Mouse (Mus musculus) kidney, postnatal 4 days (tissue): ENCODE data around the gene Fgf12.

ENCODE experiments used
- DNase-seq, 2 experiments: peaks; one replicate each; pipeline ENCODE4 v3.0.0; 2021; ENCODE audit warnings: mixed read lengths in 2 of 2

Fgf12 gene

DNA sequence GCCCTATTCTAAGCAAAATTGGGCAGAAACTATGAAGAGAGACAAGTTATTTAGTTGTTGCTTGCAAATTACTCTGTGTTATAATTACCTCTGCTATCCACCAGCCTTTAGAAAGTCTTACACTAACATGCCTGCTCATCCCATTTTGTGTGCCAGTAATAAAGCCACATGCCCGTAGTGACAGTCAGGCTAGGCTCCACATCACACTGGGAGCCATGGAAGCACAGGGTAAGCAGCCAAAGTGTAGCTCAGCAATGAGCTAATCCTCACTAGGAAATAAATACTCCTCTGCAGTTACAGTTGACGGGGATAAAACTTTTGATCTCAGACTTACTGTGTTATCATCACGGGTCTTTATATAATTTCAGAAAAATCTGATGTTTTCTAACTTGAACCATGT is 298.0 kb downstream of the Fgf12 start:
- no peak for DNase-seq

DNA sequence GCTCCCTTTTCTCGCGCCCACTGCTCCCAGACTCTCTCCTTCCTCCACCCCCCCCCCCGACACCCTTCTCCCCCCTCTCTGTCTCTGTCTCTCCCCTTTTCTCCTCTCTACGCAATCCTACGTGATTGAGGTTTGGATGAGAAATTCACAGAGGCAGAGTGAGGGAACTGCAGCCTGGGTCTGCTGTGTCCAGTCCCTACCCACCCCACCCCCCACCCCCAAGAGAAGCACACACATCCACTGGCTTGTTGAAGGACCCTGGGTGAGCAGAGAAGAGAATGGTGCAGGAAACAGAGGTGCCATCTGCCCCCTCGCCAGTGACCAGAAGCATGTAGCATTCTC is 305.8 kb downstream of the Fgf12 start:
- DNase-seq, result no peak

GRCm38 (mm10) chr16:28446334-28447113 is 306.3 kb downstream of the Fgf12 start:
- DNase-seq, result peak; percentile 48 to 65

GRCm38 (mm10) chr16:28445800-28446333 is 307.0 kb downstream of the Fgf12 start:
- peak; percentile 21 to 51 for DNase-seq

DNA sequence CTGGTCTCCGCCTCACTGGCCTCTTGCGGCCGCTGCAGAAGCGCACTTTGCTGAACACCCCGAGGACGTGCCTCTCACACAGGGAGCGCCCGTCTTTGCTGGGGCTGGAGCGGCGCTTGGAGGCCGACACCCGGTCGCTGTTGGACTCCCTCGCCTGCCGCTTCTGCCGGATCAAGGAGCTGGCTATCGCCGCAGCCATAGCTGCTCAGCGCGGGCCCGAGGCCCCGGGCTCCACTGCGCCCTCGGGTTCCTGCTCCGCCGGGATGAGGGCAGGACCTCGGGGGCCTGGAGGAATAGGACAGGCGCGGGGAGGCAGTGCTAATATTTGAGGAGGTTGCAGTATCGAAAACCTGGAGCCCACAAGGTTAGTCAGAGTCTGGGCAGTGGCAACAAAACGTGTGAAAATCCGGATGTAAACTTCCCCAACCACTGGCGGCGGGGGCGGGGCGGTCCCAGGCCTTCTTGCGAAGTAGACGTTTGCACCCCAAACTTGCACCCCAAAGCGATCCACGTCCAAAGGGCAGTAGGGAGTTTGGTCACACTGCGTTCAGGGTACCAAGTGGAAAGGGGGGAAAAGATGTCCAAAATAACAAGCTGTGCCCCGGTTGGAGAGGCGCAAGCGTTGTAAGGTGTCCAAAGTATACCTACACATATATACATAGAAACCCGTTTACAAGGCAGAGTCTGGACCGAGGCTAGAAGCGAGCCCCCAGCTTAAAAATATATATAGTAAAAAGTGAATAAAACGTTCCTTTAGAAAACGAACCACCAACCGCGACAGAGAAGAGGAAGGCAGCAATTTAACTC is 307.7 kb downstream of the Fgf12 start:
- DNase-seq, result peak; percentile 62 to 71

GRCm38 (mm10) chr16:28421617-28422016 is 331.3 kb downstream of the Fgf12 start:
- DNase-seq, result no peak

- peak in 1 of 2 experiments; percentile 5 for DNase-seq
Observed at GRCm38 (mm10) chr16:28419693-28420299, 333.1 kb downstream of the Fgf12 start.

GRCm38 (mm10) chr16:28411210-28411817 is 341.6 kb downstream of the Fgf12 start:
- DNase-seq, result no peak

- no peak for DNase-seq
Observed at GRCm38 (mm10) chr16:28408294-28408693, 344.6 kb downstream of the Fgf12 start.

DNA sequence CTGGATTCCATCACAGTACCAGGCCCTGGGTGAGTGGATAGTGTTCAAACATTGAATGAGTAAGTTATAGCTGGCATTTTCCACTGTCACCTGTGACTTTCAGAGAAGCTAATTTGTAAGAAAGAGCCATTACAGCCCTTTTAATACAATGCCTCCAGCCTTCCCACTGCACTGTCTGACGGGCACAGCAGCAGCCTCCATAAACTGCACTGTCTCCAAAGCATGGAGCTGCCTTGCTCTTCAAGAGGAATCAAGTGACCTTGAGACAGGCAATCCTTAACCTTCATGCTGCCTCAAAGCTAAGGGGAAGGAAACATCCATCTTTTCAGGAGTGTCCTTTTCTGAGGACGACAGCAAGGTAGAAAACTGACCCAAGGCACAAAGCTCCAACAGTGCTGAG is 345.0 kb downstream of the Fgf12 start:
- no peak for DNase-seq

- DNase-seq, result no peak
Observed at GRCm38 (mm10) chr16:28404156-28404555, 348.7 kb downstream of the Fgf12 start.

DNA sequence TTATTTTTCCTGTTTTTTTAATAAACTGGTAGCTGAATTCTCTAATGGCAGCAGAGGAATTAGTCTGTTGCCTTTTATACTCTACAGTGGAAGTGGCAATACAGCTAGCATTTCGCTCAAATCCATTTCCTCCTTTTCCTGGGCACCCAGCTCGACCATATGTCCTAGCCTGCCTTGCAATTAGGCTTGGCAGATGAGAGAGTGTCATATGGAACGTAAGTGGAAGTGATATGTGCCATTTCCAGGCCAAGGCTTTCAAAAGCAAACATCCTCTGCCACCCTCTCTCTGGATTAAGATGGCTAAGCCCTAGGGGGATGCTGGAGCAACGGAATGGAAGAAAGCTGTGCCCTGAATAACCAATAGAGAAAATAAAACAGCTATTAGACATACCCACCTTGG is 350.2 kb downstream of the Fgf12 start:
- no peak for DNase-seq

DNA sequence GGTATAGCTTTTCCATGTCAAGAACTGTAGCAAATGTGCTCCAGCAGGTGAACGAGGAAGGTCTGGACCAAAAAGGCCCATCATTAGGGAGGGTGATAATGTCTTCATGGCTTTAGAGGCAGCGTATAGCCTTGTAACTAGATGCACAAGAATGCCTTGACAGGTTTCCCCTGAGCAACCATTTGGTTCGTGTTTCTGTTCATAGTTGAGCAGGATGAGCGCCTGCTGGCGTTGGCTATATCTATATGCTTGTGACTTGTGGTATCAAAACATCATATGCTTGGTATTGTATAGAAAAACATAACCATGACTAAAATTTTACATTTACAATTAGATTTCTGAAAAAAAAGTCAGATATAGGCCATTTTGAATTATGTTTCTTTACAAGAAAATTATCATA is 361.6 kb downstream of the Fgf12 start:
- DNase-seq, result no peak

DNA sequence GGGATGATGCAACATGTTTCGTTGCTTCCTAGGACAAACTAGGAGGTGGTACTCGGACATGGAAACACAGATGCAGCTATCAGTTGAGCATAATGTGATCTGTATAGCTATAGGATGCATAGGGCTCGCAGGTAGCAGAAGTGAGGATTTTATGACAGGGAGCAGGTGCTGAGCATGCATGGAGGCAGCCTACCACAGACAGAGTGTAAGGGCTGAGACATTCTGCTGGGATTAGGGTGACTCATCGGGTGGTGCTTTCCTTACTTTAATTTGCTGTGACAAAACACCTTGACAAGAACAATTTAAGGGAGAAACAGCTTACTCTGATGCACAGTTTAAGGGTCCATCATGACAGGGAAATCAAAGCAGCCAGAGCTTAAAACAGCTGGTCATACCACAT is 363.8 kb downstream of the Fgf12 start:
- DNase-seq, result no peak

- DNase-seq, result no peak
Observed at GRCm38 (mm10) chr16:28374790-28375189, 378.1 kb downstream of the Fgf12 start.

GRCm38 (mm10) chr16:28373311-28373710 is 379.6 kb downstream of the Fgf12 start:
- no peak for DNase-seq

- DNase-seq, result no peak
Observed at GRCm38 (mm10) chr16:28350624-28351023, 402.2 kb downstream of the Fgf12 start.

- peak in 1 of 2 experiments; percentile 4 for DNase-seq
Observed at GRCm38 (mm10) chr16:28345323-28345722, 407.5 kb downstream of the Fgf12 start.

- DNase-seq, result peak in 1 of 2 experiments; percentile 3
Observed at GRCm38 (mm10) chr16:28337930-28338329, 414.9 kb downstream of the Fgf12 start.

DNA sequence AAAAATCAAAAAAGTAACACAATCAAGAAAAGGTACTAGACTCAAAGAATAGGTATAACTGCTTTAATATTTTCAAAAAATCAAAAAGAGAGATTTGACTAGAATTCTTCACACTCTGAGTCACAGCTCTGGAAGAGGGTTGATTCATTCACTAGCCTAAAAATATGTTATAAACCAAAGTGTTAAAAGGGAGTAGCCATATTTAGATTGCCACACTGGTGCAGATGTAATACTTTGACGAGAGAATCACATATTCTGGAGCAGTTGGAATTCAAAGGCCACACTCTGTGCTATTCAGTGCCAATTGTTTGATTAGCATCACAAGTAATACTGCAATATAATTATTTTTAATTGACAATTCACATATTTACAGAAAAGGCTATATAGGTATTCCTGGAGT is 416.2 kb downstream of the Fgf12 start:
- no peak for DNase-seq

GRCm38 (mm10) chr16:28335025-28335424 is 417.8 kb downstream of the Fgf12 start:
- DNase-seq, result no peak

GRCm38 (mm10) chr16:28323576-28323975 is 429.3 kb downstream of the Fgf12 start:
- DNase-seq, result peak; percentile 2 to 4

GRCm38 (mm10) chr16:28311618-28312017 is 441.2 kb downstream of the Fgf12 start:
- no peak for DNase-seq
